Mouse (Mus musculus) kidney, embryonic 15.5 days (tissue): ENCODE data around the gene Nutm1. TPM values are rescaled to one million over a fixed set of nuclear protein-coding genes. Genes with fewer than 3 reads are reported as not detected.

ENCODE experiments used
- ATAC-seq: fragments of 200-750 bp; cut with Nextera tagmentation; replicated peaks from 2 replicates; pipeline ENCODE4 v1.8.0; 2017; ENCODE audit warnings: moderate TSS enrichment; ENCODE audit not compliant: low FRiP score
- H3K27ac ChIP-seq: fragments of 300-500 bp; sonication (generic); 2 replicates; pipeline ENCODE4 v1.5.1; 2015; ENCODE audit warnings: mild to moderate bottlenecking, inconsistent platforms
- H3K27me3 ChIP-seq: fragments of 300-500 bp; sonication (generic); 2 replicates; pipeline ENCODE4 v1.6.1; 2015; ENCODE audit warnings: inconsistent platforms
- H3K36me3 ChIP-seq: fragments of 300-500 bp; sonication (generic); 2 replicates; pipeline ENCODE4 v1.6.1; 2015; ENCODE audit warnings: inconsistent platforms
- H3K4me1 ChIP-seq: fragments of 300-500 bp; sonication (generic); 2 replicates; pipeline ENCODE4 v1.6.1; 2015; ENCODE audit warnings: inconsistent platforms
- H3K4me2 ChIP-seq: fragments of 300-500 bp; sonication (generic); 2 replicates; pipeline ENCODE4 v1.6.1; 2015; ENCODE audit warnings: moderate library complexity, mild to moderate bottlenecking, inconsistent platforms
- H3K4me3 ChIP-seq: fragments of 300-500 bp; sonication (generic); replicated peaks from 2 replicates; pipeline ENCODE4 v1.5.1; 2015; ENCODE audit warnings: mild to moderate bottlenecking, inconsistent platforms
- H3K9ac ChIP-seq: fragments of 300-500 bp; sonication (generic); 2 replicates; pipeline ENCODE4 v1.6.1; 2015; ENCODE audit warnings: mild to moderate bottlenecking, inconsistent platforms
- H3K9me3 ChIP-seq: fragments of 300-500 bp; sonication (generic); replicated peaks from 2 replicates; pipeline ENCODE4 v1.6.1; 2016; ENCODE audit warnings: inconsistent platforms
- WGBS: fragments of 180-500 bp; shearing (Covaris S2); methylation state at CpG from one replicate; pipeline ENCODE4 v1.1.7; 2015; ENCODE audit warnings: mixed read lengths; 5-methylcytosine and 5-hydroxymethylcytosine counted together
- polyA plus RNA-seq: library from polyadenylated mRNA; unstranded; fragments of >200 nt; fragmentation: Nextera tagmentation; extraction: Ambion mirVana; gene quantifications from 2 replicates; pipeline ENCODE4 v1.2.1, GENCODE M21; 2015

Gene Nutm1
- polyA plus RNA-seq, 1 experiment from 2014 or later: 0.08 TPM

DNA sequence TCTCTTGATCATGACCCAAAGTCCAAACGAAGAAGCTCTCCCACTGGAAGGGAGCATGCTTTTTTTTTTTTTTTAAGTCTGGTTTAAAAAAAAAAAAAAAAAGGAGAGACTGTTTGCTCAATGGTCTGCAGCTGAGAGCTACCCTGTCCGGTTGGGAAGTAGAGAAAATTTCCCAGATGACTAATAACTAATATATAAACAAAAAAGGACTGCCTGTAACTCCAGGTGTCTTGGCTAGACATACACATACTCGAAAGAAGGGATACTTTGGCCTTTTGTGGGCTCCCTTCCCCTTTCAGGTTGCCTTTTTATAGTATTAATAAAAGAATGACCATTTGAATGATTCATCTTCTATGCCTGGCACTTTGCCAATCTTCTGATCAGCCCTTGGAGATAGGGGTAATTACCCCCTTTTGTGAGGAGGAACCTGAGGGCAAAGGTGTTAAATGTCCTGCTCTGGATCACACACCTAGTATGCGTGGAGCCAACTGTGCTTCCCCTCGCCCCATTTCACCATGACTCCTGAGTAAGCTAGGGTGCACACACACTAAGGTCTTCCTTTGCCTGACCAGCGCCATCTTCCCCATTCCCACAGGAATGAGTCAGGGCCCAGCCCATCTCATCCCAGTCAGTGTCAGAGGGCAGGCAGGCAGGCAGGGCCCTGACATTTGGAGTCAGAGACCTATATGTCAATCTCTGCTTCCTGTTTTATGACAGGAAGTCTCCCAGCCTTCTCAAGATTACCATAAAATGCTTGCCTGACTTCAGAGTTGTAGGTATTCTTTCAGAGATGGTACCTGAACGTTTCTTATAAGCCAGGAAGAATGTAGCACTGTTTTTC is 4.2 kb downstream of the Nutm1 start:
- Histone ChIP-seq H3K27me3 (no peaks in the 10 kb centered on the region), H3K27ac (no peak overlapping the region), H3K9ac (no peak overlapping the region), H3K36me3 (no peaks in the 10 kb centered on the region), H3K4me2 (no peak overlapping the region), H3K4me1 (no peaks in the 10 kb centered on the region), H3K4me3 (no peak overlapping the region), H3K9me3 (no peaks in the 10 kb centered on the region)
- no peak for ATAC-seq
- 65% methylated on average over 7 of the region's 7 CpGs for WGBS

DNA sequence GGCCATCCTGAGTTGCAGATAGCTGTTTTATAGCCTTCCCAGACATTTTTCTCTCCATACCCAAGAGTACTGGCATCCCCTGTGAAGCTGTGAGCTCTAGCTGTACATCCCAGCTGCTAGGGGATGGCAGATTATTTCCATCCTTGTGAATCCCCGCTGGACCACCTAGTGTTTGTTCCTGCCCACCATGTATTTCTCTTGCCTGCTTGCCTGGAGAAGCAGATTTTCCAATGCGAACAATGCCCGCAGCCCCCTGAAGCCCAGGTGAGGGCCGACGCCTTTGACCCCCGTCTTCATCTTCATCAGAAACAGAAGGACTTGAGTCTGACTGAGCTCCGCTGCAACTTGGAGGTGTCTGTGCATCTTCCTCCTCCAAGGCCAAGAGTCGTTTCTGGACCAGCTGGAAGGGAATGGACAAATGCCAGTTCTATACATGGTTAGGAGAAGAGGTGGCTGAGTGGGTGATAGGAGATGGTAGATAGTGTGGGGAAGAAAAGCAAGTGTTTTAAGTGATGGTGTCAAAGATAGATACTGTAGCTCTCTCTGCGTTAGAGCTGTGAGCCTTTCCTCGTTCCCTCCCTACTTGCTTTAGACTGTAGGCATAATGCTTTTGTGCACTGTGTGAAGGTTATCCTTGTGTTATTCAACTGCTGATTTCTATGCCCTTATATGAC is 9.2 kb downstream of the Nutm1 start:
- 0 out of 2 replicates have a peak, but pooled peaks cover 12% of the 10 kb centered on the region for H3K36me3 ChIP-seq
- H3K4me1 ChIP-seq: peaks cover 3% of the 10 kb centered on the region; the same call in 1 of the 2 replicates
- no peak overlapping the region for H3K9ac ChIP-seq
- no peak for ATAC-seq
- H3K4me3 ChIP-seq: no peak overlapping the region
- H3K9me3 ChIP-seq: no peaks in the 10 kb centered on the region
- 91% methylated on average over 10 of the region's 10 CpGs for WGBS
- no peak overlapping the region for H3K27ac ChIP-seq
- no peaks in the 10 kb centered on the region for H3K27me3 ChIP-seq
- no peak overlapping the region for H3K4me2 ChIP-seq

DNA sequence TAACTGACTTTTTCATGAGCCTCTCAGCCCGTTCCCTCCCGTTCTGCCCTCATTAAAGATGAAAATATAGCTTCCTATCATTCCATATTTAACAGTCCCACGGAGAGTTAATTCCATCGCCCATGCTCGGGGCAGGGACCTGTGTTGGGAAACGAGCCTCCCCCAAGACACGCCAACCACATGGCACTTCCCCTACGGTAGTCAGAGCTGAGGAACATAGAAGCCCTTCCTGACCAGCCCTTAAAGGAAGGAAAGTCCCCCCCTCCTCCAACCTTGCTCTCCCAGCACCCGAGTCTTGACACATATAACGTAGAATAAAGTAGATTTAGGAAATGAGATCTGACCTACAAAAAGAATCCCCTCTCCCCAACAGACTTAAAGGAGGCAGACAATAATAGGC is 11.8 kb downstream of the Nutm1 start:
- Histone ChIP-seq H3K9ac (no peak overlapping the region), H3K9me3 (no peaks in the 10 kb centered on the region), H3K36me3 (peaks cover 23% of the 10 kb centered on the region), H3K4me1 (peaks cover 14% of the 10 kb centered on the region; the same call in 1 of the 2 replicates), H3K27ac (no peak overlapping the region), H3K4me2 (no peak overlapping the region), H3K27me3 (no peaks in the 10 kb centered on the region), H3K4me3 (no peak overlapping the region)
- WGBS: 80% methylated on average over 10 of the region's 10 CpGs
- no peak for ATAC-seq

DNA sequence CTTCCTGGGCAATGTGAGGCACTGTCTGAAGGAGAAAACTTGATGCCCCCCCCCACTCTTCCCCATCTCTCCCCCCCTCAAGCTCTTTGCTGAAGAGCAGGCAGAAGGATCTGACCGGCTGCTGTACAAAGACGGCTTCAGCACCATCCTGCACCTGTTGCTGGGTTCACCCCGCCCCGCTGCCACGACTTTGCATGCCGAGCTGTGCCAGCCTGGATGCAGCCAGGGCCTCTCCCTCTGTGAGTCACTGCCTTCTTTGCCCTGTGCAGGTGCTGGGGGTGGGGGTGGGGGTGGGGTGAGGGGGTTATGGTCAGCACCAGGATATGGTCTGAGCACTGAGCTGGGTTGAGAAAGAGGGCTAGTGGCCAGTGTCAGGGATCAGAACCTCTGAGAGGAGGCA is 12.9 kb downstream of the Nutm1 start:
- peak; percentile 13; the same call in 1 of the 2 replicates for ATAC-seq
- 84% methylated on average over 6 of the region's 6 CpGs for WGBS
- H3K4me2 ChIP-seq: no peak overlapping the region

DNA sequence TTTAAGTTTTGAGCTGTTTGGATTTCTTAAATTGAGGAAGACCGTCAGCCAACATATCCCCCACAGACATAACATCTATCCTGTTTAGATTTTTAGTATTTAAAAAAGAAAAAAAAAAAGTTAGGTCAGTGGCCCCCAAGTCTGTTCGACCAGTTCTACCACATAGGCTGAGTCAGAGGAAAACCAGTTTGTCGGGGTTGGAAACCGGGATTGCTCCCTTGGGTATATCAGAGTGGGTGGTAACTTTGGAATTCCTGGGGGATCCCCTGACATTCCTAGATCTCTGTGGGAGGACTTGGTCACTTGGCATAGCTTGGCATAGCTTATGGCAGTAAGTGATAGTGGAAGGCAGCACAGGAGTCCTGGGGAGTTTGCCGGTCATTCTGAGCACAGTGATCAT is 13.8 kb downstream of the Nutm1 start:
- no peak overlapping the region for H3K27ac ChIP-seq
- no peak overlapping the region for H3K9ac ChIP-seq
- H3K36me3 ChIP-seq: peaks cover 23% of the 10 kb centered on the region
- 76% methylated on average over 5 of the region's 5 CpGs for WGBS
- no peaks in the 10 kb centered on the region for H3K27me3 ChIP-seq
- no peak overlapping the region for H3K4me2 ChIP-seq
- H3K9me3 ChIP-seq: no peaks in the 10 kb centered on the region
- no peak overlapping the region for H3K4me3 ChIP-seq
- no peak for ATAC-seq
- H3K4me1 ChIP-seq: peaks cover 24% of the 10 kb centered on the region

More for the DNA sequence above, 12.9 kb downstream of the Nutm1 start:
- H3K36me3 ChIP-seq: peaks cover 23% of the 10 kb centered on the region
- no peak overlapping the region for H3K27ac ChIP-seq
- no peaks in the 10 kb centered on the region for H3K27me3 ChIP-seq
- H3K9me3 ChIP-seq: no peaks in the 10 kb centered on the region
- H3K4me1 ChIP-seq: peaks cover 16% of the 10 kb centered on the region; the same call in 1 of the 2 replicates
- H3K4me3 ChIP-seq: no peak overlapping the region
- no peak overlapping the region for H3K9ac ChIP-seq

DNA sequence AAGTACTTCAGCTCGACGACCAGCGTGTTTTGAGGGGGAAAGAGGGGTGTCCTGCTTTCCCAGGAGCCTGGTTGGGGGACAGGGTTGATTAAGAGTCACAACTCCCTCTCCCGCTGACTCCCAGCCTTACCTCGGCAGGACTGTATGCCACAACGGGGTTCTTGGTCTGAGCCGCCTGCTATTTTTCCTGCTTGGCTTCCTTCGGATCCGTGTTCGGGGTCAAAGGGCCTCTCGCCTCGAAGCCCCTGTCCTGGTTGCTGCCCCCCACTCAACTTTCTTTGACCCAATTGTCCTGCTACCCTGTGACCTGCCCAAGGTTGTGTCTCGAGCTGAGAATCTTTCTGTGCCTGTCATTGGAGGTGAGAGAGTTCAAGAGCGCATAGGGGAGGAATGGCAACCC is 17.3 kb downstream of the Nutm1 start:
- Histone ChIP-seq H3K9me3 (no peaks in the 10 kb centered on the region), H3K9ac (no peak overlapping the region), H3K4me2 (no peak overlapping the region), H3K4me1 (peaks cover 37% of the 10 kb centered on the region), H3K4me3 (no peak overlapping the region), H3K27me3 (0 out of 2 replicates have a peak, but pooled peaks cover 3% of the 10 kb centered on the region), H3K36me3 (peaks cover 23% of the 10 kb centered on the region), H3K27ac (no peak overlapping the region)
- WGBS: 58% methylated on average over 14 of the region's 14 CpGs
- ATAC-seq: no peak

DNA sequence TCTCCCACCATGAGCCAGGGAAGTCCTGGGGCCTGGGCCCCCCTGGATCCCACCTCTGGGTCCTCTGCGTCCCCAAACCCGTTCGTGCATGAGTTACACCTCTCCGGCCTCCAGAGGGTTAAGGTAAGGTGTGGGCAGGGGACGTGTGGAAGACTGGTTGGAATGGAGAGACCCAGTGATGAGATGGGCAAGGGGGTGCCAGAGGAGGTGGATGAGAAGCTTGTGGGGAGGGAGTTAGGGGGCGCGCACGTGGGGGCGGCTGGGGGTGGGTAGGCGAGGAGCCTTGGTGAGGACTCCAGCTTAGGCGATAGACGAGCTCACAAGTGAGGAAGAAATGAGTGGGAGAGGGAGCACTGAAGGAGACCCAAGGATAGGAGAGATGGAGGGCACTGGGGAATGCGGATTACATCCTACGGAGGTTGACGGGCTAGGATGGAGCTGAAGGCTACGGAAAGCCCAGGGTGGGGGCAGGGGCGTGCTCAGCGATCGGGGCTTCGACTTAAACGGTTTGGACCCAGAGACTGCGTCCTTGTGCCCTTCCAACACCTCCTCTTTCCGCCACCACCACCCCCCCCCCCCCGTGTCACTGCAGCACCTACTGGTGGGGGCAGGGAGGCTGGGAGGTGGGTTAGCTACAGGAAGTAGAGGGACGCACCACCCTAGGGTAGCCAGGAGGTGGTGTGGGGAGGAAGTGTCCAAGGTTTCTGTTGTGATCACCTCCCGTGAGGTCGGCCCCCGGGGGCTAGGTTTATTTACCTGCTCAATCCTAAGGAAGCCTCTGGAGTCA is 19.0 kb downstream of the Nutm1 start:
- peak; percentile 64 for ATAC-seq
- H3K27ac ChIP-seq: peak overlapping the region; percentile 97
- 0 out of 2 replicates have a peak, but pooled peaks cover 3% of the 10 kb centered on the region for H3K27me3 ChIP-seq
- H3K4me1 ChIP-seq: peaks cover 35% of the 10 kb centered on the region
- peak overlapping the region; percentile 94 for H3K4me2 ChIP-seq
- H3K4me3 ChIP-seq: peak overlapping the region; percentile 86
- WGBS: 1% methylated on average over 28 of the region's 28 CpGs
- peak overlapping the region; percentile 77 for H3K9ac ChIP-seq
- no peaks in the 10 kb centered on the region for H3K9me3 ChIP-seq
- peaks cover 11% of the 10 kb centered on the region for H3K36me3 ChIP-seq

DNA sequence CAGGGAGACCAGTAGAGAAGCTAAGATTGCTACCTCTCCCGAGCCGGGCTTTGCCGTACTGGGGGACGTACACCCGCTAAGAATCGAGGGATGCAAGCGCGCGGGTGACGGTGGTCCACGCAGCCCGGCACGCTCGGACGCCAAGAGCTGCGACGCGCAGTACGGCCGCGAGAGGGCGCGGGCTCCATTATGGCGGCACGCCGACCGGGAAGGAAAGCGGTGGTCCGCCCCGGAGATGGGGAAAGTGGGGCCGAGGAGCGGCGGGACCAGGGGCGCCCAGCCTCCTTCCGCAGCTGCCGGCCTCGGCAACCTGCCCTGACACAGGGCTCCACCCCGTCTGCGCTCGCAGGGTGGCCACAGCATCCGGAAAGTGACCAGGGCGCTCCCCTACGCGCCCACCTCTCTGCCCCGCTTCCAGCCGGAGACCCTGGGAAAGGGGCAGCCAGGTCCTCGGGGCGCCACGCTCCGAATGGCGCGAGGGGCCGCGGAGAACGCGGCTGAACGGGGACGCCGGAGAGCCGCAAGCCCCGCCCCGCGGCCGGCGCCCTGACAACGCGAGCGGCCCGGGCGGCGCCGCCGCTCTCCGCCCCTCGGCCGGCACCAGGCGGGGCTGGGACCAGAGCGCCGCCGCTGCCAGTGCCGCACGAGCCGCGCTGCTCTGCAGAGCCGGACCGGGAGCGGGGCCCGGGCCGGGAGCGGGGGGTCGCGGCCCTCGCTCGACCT is 19.7 kb downstream of the Nutm1 start, which contains the start of gene Lpcat4:
Gene Lpcat4, plus strand, starts transcription at position 257 of the 723 bp plus-strand sequence.
- Histone ChIP-seq H3K9me3 (no peaks in the 10 kb centered on the region), H3K9ac (peak within 1 kb of the TSS; percentile 77), H3K27me3 (0 out of 2 replicates have a peak, but pooled peaks cover 3% of the 10 kb centered on the region), H3K4me3 (peak within 1 kb of the TSS; percentile 86), H3K36me3 (peaks cover 6% of the 10 kb centered on the region), H3K4me2 (peak within 1 kb of the TSS; percentile 94), H3K27ac (peak within 1 kb of the TSS; percentile 97), H3K4me1 (peaks cover 35% of the 10 kb centered on the region)
- under 1% methylated on average over 62 of the region's 94 CpGs for WGBS
- ATAC-seq: peak; percentile 92

DNA sequence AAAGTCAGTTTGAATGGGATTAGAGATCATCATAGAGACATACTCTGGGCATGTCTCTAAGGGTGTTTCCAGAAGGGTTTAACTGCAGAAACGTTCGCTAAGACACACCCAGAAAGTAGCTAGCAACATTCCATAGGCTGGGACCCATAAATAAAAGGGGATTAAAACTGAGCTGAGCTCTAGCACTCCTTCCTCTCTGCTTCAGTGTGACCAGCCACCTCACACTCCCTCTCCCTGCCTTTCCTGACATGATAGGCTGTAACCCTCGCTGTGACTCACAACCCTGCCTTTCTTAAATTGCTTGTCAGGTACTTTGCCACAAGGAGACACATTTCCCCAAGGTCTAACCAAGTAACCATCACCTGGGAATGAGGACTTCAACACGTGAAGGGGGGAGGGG is 21.1 kb downstream of the Nutm1 start:
- H3K4me2 ChIP-seq: peak overlapping the region; percentile 94; the same call in 1 of the 2 replicates

DNA sequence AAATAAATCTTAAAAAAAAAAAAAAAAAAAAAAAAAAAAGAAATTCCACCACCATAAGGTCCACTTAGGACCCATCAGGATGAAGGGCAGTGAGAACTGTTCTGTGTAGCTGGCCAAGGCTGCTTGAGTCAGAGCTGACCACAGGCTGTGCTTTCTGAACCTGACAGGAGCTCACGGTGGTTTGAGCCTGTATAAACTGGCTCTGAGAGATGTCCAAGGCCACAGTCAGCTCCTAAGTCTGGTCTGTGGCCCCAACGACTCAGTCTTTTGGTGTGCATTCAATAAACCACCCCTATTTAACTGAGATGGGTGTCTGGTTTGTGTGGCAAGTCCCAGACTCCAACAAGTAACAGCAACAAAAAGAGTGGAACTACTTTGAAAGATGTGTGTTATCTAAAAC is 22.5 kb downstream of the Nutm1 start:
- H3K9ac ChIP-seq: no peak overlapping the region
- 0 out of 2 replicates have a peak, but pooled peaks cover 3% of the 10 kb centered on the region for H3K27me3 ChIP-seq
- ATAC-seq: no peak
- H3K9me3 ChIP-seq: no peaks in the 10 kb centered on the region
- WGBS: 76% methylated on average over 2 of the region's 2 CpGs
- H3K36me3 ChIP-seq: no peaks in the 10 kb centered on the region
- peaks cover 24% of the 10 kb centered on the region for H3K4me1 ChIP-seq
- H3K4me3 ChIP-seq: no peak overlapping the region
- H3K27ac ChIP-seq: no peak overlapping the region
- no peak overlapping the region for H3K4me2 ChIP-seq

More for the DNA sequence above, 21.1 kb downstream of the Nutm1 start:
- H3K27ac ChIP-seq: no peak overlapping the region
- no peak overlapping the region for H3K4me3 ChIP-seq
- H3K9me3 ChIP-seq: no peaks in the 10 kb centered on the region
- no peak for ATAC-seq
- H3K9ac ChIP-seq: no peak overlapping the region
- 0 out of 2 replicates have a peak, but pooled peaks cover 3% of the 10 kb centered on the region for H3K27me3 ChIP-seq
- 4% methylated on average over 4 of the region's 4 CpGs for WGBS
- peaks cover 28% of the 10 kb centered on the region for H3K4me1 ChIP-seq
- H3K36me3 ChIP-seq: no peaks in the 10 kb centered on the region

DNA sequence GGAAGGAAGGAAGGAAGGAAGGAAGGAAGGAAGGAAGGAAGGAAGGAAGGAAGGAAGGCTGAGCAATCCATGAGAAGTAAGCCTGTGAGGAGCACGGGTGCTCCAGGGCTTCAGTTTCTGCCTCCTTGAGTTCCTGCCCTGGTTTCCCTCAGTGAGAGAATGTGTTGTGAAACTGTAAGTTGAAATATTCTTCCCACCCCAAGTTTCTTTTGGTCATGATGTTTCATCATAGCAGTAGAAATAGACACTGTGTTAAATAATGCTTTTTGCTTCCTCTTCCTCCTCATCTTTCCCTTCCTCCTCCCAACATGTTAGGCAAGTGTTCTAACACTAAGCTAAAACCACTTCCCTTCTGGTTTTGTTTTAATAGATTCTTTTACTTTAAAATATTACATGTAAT is 26.5 kb downstream of the Nutm1 start:
- 80% methylated on average over 1 of the region's 1 CpGs for WGBS
- H3K4me2 ChIP-seq: no peak overlapping the region
- H3K9me3 ChIP-seq: no peaks in the 10 kb centered on the region
- no peak overlapping the region for H3K4me3 ChIP-seq
- no peak overlapping the region for H3K9ac ChIP-seq
- no peaks in the 10 kb centered on the region for H3K36me3 ChIP-seq
- no peak overlapping the region for H3K27ac ChIP-seq
- H3K4me1 ChIP-seq: no peaks in the 10 kb centered on the region
- ATAC-seq: no peak
- H3K27me3 ChIP-seq: no peaks in the 10 kb centered on the region
